Mouse (Mus musculus): ENCODE measurements around the gene Rpap2.
A peak's percentile ranks its signal among the peaks of the same experiment; 100 is the strongest.

Rpap2 gene

GRCm38 (mm10) chr5:107597301-107598077, at the start of gene Rpap2, which contains the start of gene Glmn:
Gene Rpap2, plus strand, starts transcription at chr5:107597373.
Gene Glmn, minus strand, starts transcription at chr5:107597888.
- peak; percentile 88 to 89 for DNase-seq (ENCODE audit: low spot score in 2 of 2)

- DNase-seq (ENCODE audit: low spot score in 2 of 2), result no peak
Observed at GRCm38 (mm10) chr5:107547955-107548354, 49.2 kb upstream of the Rpap2 start.

GRCm38 (mm10) chr5:107548444-107548843, 48.7 kb upstream of the Rpap2 start:
- DNase-seq (ENCODE audit: low spot score in 2 of 2), result no peak

- no peak for DNase-seq (ENCODE audit: low spot score in 2 of 2)
Observed at GRCm38 (mm10) chr5:107554336-107554735, 42.8 kb upstream of the Rpap2 start.

GRCm38 (mm10) chr5:107556969-107557368, 40.2 kb upstream of the Rpap2 start:
- DNase-seq (ENCODE audit: low spot score in 2 of 2), result no peak

- DNase-seq (ENCODE audit: low spot score in 2 of 2), result no peak
Observed at GRCm38 (mm10) chr5:107569148-107569547, 28.0 kb upstream of the Rpap2 start.

- no peak for DNase-seq (ENCODE audit: low spot score in 2 of 2)
Observed at GRCm38 (mm10) chr5:107598380-107598779, 1.2 kb downstream of the Rpap2 start.

- peak; percentile 26 to 69 for DNase-seq (ENCODE audit: low spot score in 2 of 2)
Observed at GRCm38 (mm10) chr5:107611224-107611623, 14.1 kb downstream of the Rpap2 start.

- no peak for DNase-seq (ENCODE audit: low spot score in 2 of 2)
Observed at GRCm38 (mm10) chr5:107617986-107618385, 20.8 kb downstream of the Rpap2 start.

GRCm38 (mm10) chr5:107621327-107621726, 24.2 kb downstream of the Rpap2 start:
- DNase-seq (ENCODE audit: low spot score in 2 of 2), result no peak

- DNase-seq (ENCODE audit: low spot score in 2 of 2), result no peak
Observed at GRCm38 (mm10) chr5:107633651-107634050, 36.5 kb downstream of the Rpap2 start.

GRCm38 (mm10) chr5:107637106-107637505, 39.9 kb downstream of the Rpap2 start:
- no peak for DNase-seq (ENCODE audit: low spot score in 2 of 2)

- DNase-seq (ENCODE audit: low spot score in 2 of 2), result no peak
Observed at GRCm38 (mm10) chr5:107638366-107638765, 41.2 kb downstream of the Rpap2 start.

GRCm38 (mm10) chr5:107644595-107644994, 47.4 kb downstream of the Rpap2 start:
- DNase-seq (ENCODE audit: low spot score in 2 of 2), result no peak

GRCm38 (mm10) chr5:107645935-107646334, 48.8 kb downstream of the Rpap2 start:
- no peak for DNase-seq (ENCODE audit: low spot score in 2 of 2)

GRCm38 (mm10) chr5:107647580-107647979, 50.4 kb downstream of the Rpap2 start:
- no peak for DNase-seq (ENCODE audit: low spot score in 2 of 2)

GRCm38 (mm10) chr5:107648552-107649125, 51.5 kb downstream of the Rpap2 start:
- no peak for DNase-seq (ENCODE audit: low spot score in 2 of 2)

GRCm38 (mm10) chr5:107649680-107650079, 52.5 kb downstream of the Rpap2 start:
- no peak for DNase-seq (ENCODE audit: low spot score in 2 of 2)

GRCm38 (mm10) chr5:107650427-107650826, 53.3 kb downstream of the Rpap2 start:
- no peak for DNase-seq (ENCODE audit: low spot score in 2 of 2)

- DNase-seq (ENCODE audit: low spot score in 2 of 2), result no peak
Observed at GRCm38 (mm10) chr5:107652055-107652660, 55.0 kb downstream of the Rpap2 start.

- DNase-seq (ENCODE audit: low spot score in 2 of 2), result no peak
Observed at GRCm38 (mm10) chr5:107678392-107678791, 81.2 kb downstream of the Rpap2 start.

- no peak for DNase-seq (ENCODE audit: low spot score in 2 of 2)
Observed at GRCm38 (mm10) chr5:107681300-107681699, 84.1 kb downstream of the Rpap2 start.

- DNase-seq (ENCODE audit: low spot score in 2 of 2), result no peak
Observed at GRCm38 (mm10) chr5:107684380-107684779, 87.2 kb downstream of the Rpap2 start.
